Mouse (Mus musculus) left cerebral cortex, postnatal 36 days (tissue): ENCODE results near the gene Plpp1. TPM values are rescaled to one million over a fixed set of nuclear protein-coding genes. Genes with fewer than 3 reads are reported as not detected.

Experiments used
- DNase-seq, 2 experiments: peaks; one replicate each; pipeline ENCODE4 v3.0.0; 2021 to 2022; ENCODE audit warnings: low spot score in 2 of 2, mixed read lengths in 1 of 2
- intact Hi-C: fragments of 180-260 bp; cut with DNase I; formaldehyde crosslinking; loops from one replicate; pipeline ENCODE4 v1.15.1; 2025
- total RNA-seq, 2 experiments: library from RNA; stranded (reverse); gene quantifications; 2 replicates each; pipeline ENCODE4 v1.2.3; 2021

The Plpp1 gene
- total RNA-seq: 10 to 100 TPM; 24.6 to 30.9 TPM

GRCm38 (mm10) chr13:112800597-112801380 lies at the start of gene Plpp1:
TSS of gene Plpp1 (plus strand) at chr13:112800792.
- peak; percentile 92 to 94 for DNase-seq
- intact Hi-C loops: loop anchor here (2.0 kb wide), 1 partner anchor 40 kb away; no protein-coding TSS in a partner anchor

- DNase-seq: no peak
These were observed 48.9 kb upstream of the Plpp1 start for GRCm38 (mm10) chr13:112751454-112752308.

GRCm38 (mm10) chr13:112752309-112752975 lies 48.1 kb upstream of the Plpp1 start:
- intact Hi-C loops: no loop called here
- DNase-seq: no peak

More at GRCm38 (mm10) chr13:112751454-112752308, 48.9 kb upstream of the Plpp1 start:
- intact Hi-C loops: no loop called here

GRCm38 (mm10) chr13:112753522-112753921 lies 47.1 kb upstream of the Plpp1 start:
- intact Hi-C loops: no loop called here
- DNase-seq: no peak

GRCm38 (mm10) chr13:112754871-112755270 lies 45.7 kb upstream of the Plpp1 start:
- intact Hi-C loops: no loop called here

GRCm38 (mm10) chr13:112755507-112756010 lies 45.0 kb upstream of the Plpp1 start:
- DNase-seq: no peak
- intact Hi-C loops: no loop called here

More at GRCm38 (mm10) chr13:112754871-112755270, 45.7 kb upstream of the Plpp1 start:
- DNase-seq: no peak

- no peak for DNase-seq
- intact Hi-C loops: no loop called here
These were observed 43.2 kb upstream of the Plpp1 start for GRCm38 (mm10) chr13:112757395-112757794.

GRCm38 (mm10) chr13:112758546-112759090 lies 42.0 kb upstream of the Plpp1 start:
- intact Hi-C loops: no loop called here
- DNase-seq: no peak

GRCm38 (mm10) chr13:112759364-112759763 lies 41.2 kb upstream of the Plpp1 start:
- intact Hi-C loops: no loop called here
- DNase-seq: no peak

- intact Hi-C loops: no loop called here
- no peak for DNase-seq
These were observed 40.6 kb upstream of the Plpp1 start for GRCm38 (mm10) chr13:112759777-112760537.

GRCm38 (mm10) chr13:112760538-112760881 lies 40.1 kb upstream of the Plpp1 start:
- intact Hi-C loops: no loop called here
- DNase-seq: no peak

GRCm38 (mm10) chr13:112761787-112762186 lies 38.8 kb upstream of the Plpp1 start:
- intact Hi-C loops: no loop called here
- no peak for DNase-seq

GRCm38 (mm10) chr13:112762548-112762947 lies 38.0 kb upstream of the Plpp1 start:
- no peak for DNase-seq
- intact Hi-C loops: no loop called here

- DNase-seq: no peak
- intact Hi-C loops: no loop called here
These were observed 37.0 kb upstream of the Plpp1 start for GRCm38 (mm10) chr13:112763531-112764091.

GRCm38 (mm10) chr13:112764556-112764955 lies 36.0 kb upstream of the Plpp1 start:
- intact Hi-C loops: no loop called here
- no peak for DNase-seq

GRCm38 (mm10) chr13:112765654-112766053 lies 34.9 kb upstream of the Plpp1 start:
- DNase-seq: no peak
- intact Hi-C loops: no loop called here

- no peak for DNase-seq
- intact Hi-C loops: no loop called here
These were observed 29.9 kb upstream of the Plpp1 start for GRCm38 (mm10) chr13:112770528-112771328.
